In the genomic region with DNA sequence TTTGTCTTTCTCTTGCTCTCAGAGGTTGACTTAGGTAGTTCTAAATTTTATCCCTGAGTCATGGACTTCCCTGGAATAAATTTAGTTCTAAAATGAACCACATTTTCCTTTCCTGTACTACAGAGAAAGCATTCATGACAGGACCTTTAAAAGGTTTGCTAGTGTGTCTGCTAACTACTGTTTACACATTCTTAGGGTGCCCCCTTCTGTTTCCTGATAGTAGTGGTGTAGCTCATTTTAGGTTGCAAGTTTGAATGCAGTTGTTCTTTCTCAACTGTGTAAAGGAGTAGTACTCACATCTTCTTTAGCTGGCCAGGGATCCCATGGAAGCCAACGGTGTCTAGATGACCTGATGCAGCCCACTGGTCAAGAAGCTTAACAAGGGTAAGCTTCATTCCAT, we compare ENCODE assay signal across 9 mouse cellular contexts.
DNase-seq lines count a peak whose midpoint lies in the region; ATAC-seq and TF ChIP-seq lines count a peak whose summit lies in the region.
"Had no signal": no experiment of that assay in that cellular context is flagged by ENCODE, and none has a peak within 500 bp of the region (broad histone marks: within the 10 kb centered on the region; RNA-seq: fewer than 3 reads in every experiment).

No protein-coding gene starts in this region.

- H3K4me1 ChIP-seq in lung, postnatal 0 days (ENCODE audit: insufficient read depth, low read depth, low read length), result no peaks in the 10 kb centered on the region
- H3K4me1 ChIP-seq in lung, adult 2 months (ENCODE audit: control insufficient read depth, insufficient read depth, low read length), result no peaks in the 10 kb centered on the region
- no peaks in the 10 kb centered on the region for H3K4me1 ChIP-seq in forebrain, embryonic 13.5 days
- H3K4me1 ChIP-seq: embryonic facial prominence, embryonic 15.5 days had no signal

- TF ChIP-seq POLR2A in lung, adult 2 months (IDR thresholded peaks at IDR 0.05; ENCODE audit: borderline replicate concordance, extremely low read depth, low read depth, low read length), result no peak

- no peak overlapping the region for H3K27ac ChIP-seq in lung, postnatal 0 days (ENCODE audit: low read length)
- no peak overlapping the region for H3K27ac ChIP-seq in forebrain, embryonic 13.5 days
- H3K27ac ChIP-seq: embryonic facial prominence, embryonic 15.5 days had no signal

- no peak for TF ChIP-seq EP300 in lung, postnatal 0 days (IDR thresholded peaks at IDR 0.05)

- no peak overlapping the region for H3K9ac ChIP-seq in lung, postnatal 0 days (replicated peaks; ENCODE audit: low read depth)
- H3K9ac ChIP-seq in forebrain, embryonic 13.5 days, result no peak overlapping the region
- H3K9ac ChIP-seq: embryonic facial prominence, embryonic 15.5 days had no signal

- no peak for ATAC-seq in lung, postnatal 0 days
- peak; percentile 82 for ATAC-seq in forebrain, embryonic 13.5 days
- ATAC-seq in megakaryocyte progenitor cell, adult 5-6 weeks (replicated peaks; ENCODE audit: poor library complexity), result no peak

- no peak overlapping the region for H3K4me2 ChIP-seq in lung, postnatal 0 days (replicated peaks; ENCODE audit: low read depth, low read length)
- no peak overlapping the region for H3K4me2 ChIP-seq in forebrain, embryonic 13.5 days
- H3K4me2 ChIP-seq: embryonic facial prominence, embryonic 15.5 days had no signal

- no peaks in the 10 kb centered on the region for H3K36me3 ChIP-seq in lung, postnatal 0 days (ENCODE audit: insufficient read depth, low read length)
- no peaks in the 10 kb centered on the region for H3K36me3 ChIP-seq in forebrain, embryonic 13.5 days (ENCODE audit: poor library complexity, severe bottlenecking)
- H3K36me3 ChIP-seq: embryonic facial prominence, embryonic 15.5 days had no signal

- WGBS in lung, postnatal 0 days, result 11% methylated on average over 1 of the region's 1 CpGs
- 20% methylated on average over 1 of the region's 1 CpGs for WGBS in lung, adult 2 months
- 31% methylated on average over 1 of the region's 1 CpGs for WGBS in forebrain, embryonic 13.5 days

- no peaks in the 10 kb centered on the region for H3K27me3 ChIP-seq in lung, postnatal 0 days (replicated peaks; ENCODE audit: insufficient read depth, low read length)
- H3K27me3 ChIP-seq in forebrain, embryonic 13.5 days, result no peaks in the 10 kb centered on the region
- H3K27me3 ChIP-seq: embryonic facial prominence, embryonic 15.5 days had no signal

- no peaks in the 10 kb centered on the region for H3K9me3 ChIP-seq in lung, postnatal 0 days (ENCODE audit: low read length)
- no peaks in the 10 kb centered on the region for H3K9me3 ChIP-seq in forebrain, embryonic 13.5 days (replicated peaks)
- H3K9me3 ChIP-seq: embryonic facial prominence, embryonic 15.5 days had no signal

- TF ChIP-seq CTCF in lung, postnatal 0 days (IDR thresholded peaks at IDR 0.05), result peak; percentile 29
- no peak for TF ChIP-seq CTCF in lung, adult 2 months (IDR thresholded peaks at IDR 0.05; ENCODE audit: insufficient read depth, low read length)

- H3K4me3 ChIP-seq in lung, postnatal 0 days (ENCODE audit: low read depth, low read length), result no peak overlapping the region
- no peak overlapping the region for H3K4me3 ChIP-seq in lung, adult 2 months (replicated peaks; ENCODE audit: extremely low read depth, low read depth, low read length)
- H3K4me3 ChIP-seq in forebrain, embryonic 13.5 days, result no peak overlapping the region
- H3K4me3 ChIP-seq: embryonic facial prominence, embryonic 15.5 days had no signal

- peak; percentile 12 for DNase-seq in cerebellum, adult 18-20 months
- no peak for DNase-seq in cerebellum, adult 11 months
- DNase-seq in lung, postnatal 0 days (ENCODE audit: low spot score), result no peak
- no peak for DNase-seq in lung, adult 2 months
- DNase-seq in mesoderm, embryonic 11.5 days (ENCODE audit: low read depth, low spot score), result peak; percentile 23
- no peak for DNase-seq in heart, adult 11 months

Comparison
In these comparisons a context has a peak if more than half of its experiments do, and no peak if none do; other contexts are left out.
1. DNase-seq: peak in cerebellum, adult 18-20 months (2 of 2) and mesoderm, embryonic 11.5 days (single experiment); none in cerebellum, adult 11 months (single experiment), lung, postnatal 0 days (single experiment), lung, adult 2 months (single experiment) and heart, adult 11 months (single experiment).